Mouse (Mus musculus) cerebellum, postnatal 25 days (tissue): ENCODE results near the gene Tiparp.

ENCODE experiments used
- DNase-seq, 2 experiments: peaks; one replicate each; pipeline ENCODE4 v3.0.0; 2021; ENCODE audit warnings: mixed read lengths in 2 of 2

Gene Tiparp

DNA sequence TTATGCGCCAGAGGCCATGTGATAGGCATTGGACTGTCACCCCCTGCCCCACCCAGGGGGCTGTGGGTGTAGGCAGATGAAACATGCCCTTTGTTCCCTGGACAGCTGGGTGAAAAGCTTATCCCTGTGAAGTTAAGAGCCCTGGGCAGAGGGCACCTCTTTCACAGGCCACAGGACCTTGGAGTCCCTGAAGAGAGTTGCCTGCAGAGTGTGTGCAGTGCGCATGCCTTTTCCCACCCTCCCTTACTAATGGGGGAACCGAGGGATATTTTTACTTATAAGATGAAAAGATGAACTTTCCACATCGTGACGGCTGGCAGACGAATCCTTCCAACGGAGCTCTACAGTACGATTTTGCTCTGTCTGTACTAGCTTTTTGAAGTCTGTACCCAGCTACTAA, 57.1 kb downstream of the Tiparp start:
- DNase-seq = no peak

DNA sequence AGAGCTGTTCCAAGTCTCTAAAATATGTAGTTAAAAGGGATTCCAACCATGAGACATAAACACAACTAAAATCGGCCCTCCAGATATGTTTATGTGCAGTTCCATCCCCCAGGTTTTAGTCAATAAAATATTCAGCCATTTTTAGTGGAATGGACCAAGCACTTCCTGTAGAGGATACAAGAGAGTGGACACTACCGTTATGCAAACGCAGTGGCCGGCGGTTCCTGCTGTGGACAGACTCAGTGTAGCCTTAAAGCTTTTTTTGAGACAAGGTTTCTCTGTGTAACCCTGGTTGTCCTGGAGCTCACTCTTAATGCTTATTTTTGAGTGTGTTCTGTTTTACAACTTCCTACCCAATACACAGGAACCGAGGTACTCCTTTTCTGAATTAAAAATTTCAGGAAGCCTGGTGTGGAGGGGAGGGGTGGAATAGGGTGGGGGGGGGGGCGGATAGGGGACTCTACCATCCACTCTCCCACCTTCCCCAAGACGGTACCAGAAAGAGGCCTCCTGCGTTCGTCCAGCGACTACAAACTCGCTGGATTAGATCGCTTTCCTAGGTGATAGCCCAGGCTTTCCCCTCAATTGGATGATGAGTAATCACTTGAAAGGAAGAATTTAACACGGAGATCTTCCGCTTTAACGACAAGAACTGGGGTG, 57.7 kb downstream of the Tiparp start:
- DNase-seq = no peak

DNA sequence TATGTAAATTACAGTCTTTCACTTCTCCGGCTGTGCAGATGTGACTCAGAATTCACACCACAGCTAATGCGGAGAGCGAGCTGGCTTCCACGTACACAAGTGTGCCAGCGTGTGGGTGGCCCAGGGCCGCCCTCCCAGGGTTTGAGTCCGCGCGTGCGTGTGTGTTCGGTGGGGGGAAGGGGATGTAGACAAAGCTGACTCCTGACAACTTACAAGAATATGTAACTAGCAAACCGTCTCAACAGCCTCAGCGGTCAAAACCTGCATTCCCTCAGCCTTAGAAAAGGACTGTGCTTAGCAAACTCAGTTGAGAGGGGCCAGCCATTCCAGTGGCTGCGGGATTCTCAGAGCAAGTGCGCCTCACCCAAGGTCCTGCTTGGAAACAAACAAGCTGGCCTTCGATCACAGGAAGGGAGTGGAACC, 58.3 kb downstream of the Tiparp start:
- peak; percentile 32 to 41 for DNase-seq

DNA sequence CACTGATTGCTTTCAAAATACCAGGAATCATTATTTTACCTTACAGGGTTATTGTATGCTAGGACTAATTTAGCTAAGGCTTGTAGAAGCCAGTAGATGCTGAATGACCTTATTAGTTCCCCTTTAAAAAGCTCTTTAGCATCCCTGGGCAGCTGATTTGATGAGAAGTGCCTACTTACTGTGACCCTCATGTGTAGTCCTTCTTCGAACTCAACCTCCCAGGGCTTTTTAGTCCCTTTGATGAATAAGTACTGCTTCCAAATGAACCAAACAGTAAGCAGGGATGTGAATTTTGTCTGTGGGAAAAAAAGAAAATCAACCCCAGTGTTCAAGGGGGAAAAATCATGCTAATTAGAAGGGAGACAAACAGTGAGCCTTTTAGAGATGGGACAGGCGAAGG, 58.8 kb downstream of the Tiparp start:
- no peak for DNase-seq

DNA sequence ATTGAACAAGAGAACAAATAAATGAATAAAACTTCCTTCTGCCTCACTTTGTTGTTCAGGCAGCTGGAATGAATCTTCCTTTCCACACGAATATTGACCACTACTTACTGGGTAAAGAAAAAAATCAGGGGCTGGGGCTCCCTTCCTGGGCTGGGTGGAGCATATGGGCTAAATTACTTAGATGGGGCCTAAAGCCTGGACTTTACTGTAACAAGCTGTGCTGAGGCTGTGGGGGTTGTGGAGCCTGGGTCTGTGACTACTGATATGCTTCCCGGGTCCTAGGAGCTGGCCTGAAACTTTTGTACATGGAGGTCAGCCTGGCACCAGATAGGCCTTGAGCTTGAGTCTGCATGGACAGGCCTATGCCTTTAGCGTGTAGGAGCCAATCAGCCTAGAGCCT, 60.2 kb downstream of the Tiparp start:
- DNase-seq = no peak

DNA sequence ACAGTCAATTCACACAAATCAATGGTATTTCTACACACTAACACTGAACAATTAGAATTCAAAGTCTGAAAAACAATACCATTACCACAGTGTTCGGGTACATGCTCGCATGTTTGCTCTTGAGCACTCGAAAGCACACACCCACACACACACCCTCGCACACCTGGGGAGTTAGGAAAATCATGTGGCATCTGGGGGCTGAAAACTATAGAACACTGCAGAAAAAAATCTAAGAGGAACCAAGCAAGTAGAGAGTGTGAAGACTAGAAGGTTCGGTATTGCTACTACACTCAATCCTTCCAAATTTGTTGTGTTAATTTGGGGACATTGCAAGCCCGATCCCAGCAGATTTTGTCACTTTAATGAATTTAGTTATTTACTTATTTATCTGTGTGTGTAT, 64.6 kb downstream of the Tiparp start:
- DNase-seq = no peak

DNA sequence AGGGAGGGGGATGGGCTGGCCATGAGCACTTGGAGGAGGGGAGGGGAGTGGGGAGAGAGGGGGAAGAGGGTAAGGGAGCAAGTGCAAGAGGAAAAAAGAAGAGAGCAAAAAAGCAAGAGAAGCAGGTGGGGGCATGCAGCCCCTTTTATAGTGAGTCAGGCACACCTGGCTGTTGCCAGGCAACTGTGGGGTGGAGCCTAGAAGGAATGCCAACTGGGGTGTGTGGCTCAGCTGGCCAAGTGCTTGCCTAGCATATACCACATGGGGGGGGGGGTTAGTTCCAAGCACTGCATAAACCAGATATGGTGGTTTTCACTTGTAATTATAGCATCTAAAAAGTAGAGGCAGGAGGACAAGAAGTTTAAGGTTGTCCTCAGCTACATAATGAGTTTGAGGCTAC, 66.3 kb downstream of the Tiparp start:
- DNase-seq = no peak

DNA sequence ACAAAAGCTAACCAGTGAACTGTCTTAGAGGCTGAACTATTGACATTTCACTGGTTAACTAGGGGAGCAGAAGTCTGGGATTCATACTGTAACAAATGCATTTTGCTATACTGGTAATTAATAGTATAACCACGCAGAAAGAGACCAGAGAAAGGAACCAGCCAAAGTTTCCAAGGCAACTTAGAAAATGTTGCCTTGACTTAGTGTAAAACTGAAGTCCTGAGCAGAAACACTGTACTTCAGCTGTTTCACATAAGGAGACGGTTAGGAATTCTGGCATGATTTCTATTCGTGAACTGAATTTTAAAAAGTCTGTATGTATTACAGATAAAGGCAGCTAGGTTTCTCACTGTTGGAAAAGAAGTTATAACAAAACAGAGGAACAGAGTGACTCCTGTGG, 67.0 kb downstream of the Tiparp start:
- no peak for DNase-seq

DNA sequence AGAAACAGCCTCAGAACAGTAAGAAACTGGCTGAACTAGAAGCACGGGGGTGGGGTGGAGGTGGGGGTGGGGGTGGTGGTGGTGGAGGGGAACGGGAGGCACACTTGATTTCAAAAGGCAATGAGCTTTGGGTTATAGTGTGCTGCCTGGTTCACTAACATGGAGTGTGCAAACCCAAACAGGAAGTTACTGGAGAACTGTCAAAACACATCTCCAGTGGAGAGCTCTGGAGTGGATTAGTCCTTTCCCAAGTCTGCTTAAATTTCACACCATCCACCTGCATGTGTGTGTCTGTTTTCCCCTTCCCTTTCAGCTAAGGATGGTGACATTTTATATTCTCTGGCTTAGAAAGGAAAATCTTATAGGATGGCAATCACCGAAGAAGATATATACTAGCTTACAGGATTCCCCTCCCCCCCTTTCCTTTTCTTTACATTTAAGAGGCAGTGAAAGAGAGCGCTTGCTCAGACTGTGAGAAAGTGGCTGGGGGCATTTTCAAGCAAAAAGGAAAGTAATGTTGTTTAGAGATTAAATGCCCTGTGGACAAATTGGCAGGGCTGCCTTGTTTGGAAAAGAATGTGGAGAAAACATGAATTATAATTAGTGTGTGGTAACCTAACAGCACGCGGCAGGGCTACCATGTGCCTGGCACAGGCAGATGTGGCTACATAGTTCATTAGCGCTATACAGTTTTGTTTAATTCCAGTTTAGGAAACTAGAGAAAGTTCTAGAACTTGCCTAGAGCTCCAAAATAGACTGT, 70.0 kb downstream of the Tiparp start:
- DNase-seq = no peak

DNA sequence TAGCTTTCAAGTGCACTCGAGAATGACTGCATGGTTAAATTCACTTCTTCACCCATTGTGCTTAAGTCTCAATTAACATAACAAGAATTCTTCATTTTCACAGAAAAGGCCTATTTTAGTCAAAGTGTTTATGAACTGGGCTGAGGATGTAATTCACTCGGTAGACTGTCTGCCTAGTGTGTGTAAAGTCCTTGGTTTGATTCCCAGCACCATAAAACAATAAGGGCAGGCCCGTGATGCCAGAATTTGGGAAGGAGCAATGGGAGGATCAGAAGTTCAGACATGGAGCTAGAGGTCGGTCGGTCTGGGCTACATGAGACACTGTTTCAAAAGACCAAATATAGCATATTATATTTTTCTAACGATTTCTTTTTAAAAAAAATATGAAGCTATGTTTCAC, 70.9 kb downstream of the Tiparp start:
- DNase-seq = no peak

DNA sequence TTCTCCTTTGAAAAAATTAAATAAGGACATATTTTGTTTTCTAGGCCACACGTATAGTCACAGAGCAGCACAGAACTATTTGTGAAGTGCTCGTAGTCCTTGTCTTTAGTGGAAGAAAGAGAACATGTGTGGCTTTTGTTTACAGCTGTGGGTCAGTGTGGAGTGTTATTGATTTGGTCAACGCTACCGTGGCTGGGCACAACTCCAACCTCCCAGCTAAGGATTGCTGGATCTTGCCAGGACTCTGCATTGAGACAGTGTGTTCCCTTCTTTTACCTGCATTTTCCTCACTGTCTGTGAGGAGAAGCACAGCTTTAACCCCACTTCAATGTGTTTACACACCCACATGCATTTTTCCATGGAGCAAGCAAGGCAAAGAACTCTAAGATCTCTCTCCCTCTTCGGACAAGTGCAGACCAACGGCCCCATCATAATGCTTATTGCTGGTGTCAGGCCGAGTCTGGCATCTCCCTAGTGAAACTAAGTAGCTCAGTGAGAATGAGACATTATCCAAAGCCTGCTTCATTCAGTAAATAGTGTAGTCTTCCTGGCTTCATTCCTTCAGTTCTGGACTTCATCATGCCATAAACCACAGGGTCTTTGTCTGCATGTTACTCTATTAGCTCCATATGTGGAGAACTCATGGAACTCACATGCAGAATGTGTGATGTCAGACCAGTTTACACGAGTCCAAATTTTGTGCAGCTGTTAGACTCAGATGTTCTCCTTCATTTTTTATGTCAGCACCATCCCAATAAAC, 73.3 kb downstream of the Tiparp start:
- DNase-seq = no peak

DNA sequence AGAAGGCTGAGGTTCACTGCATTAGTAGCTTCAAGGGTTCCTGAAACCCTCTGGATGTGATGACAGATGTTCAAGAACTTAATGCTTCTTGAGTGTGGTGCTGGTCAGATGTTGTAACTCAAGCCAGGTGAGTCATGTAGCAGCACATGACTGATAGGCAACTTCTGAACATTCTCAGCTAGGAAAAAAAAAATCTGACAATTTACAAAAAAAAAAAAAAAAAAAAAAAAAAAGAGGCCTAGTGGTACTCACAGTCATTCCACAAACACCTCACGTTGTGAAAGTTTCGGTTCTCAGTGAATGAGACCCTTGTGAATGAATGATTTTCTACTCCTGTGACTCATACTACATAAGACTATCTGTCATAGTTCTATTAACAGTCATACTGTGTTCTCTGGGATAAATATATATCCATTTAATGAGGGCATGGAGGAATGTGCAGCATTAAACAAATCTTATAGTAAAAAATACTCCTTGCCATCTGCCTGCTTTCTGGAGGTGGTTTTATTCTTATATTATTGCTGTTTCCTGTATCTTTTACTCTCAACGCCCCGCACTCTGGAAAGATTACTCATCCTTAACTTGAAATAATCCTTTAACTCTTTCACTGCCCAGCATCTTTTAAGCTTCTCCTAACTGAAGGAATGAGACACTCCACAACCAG, 75.3 kb downstream of the Tiparp start:
- no peak for DNase-seq
